Mouse (Mus musculus) liver, embryonic 15.5 days (tissue): ENCODE data around the gene Ifrd1. TPM values are rescaled to one million over a fixed set of nuclear protein-coding genes. Genes with fewer than 3 reads are reported as not detected.

Experiments
- ATAC-seq: fragments of 200-750 bp; cut with Nextera tagmentation; 2 replicates; pipeline ENCODE4 v1.8.0; 2017; ENCODE audit warnings: moderate number of reproducible peaks, mild to moderate bottlenecking, moderate library complexity; ENCODE audit not compliant: insufficient read depth
- H3K27ac ChIP-seq: fragments of 300-500 bp; sonication (generic); replicated peaks from 2 replicates; pipeline ENCODE4 v1.5.1; 2015; ENCODE audit warnings: mild to moderate bottlenecking, inconsistent platforms
- H3K27me3 ChIP-seq: fragments of 300-500 bp; sonication (generic); 2 replicates; pipeline ENCODE4 v1.6.1; 2015; ENCODE audit warnings: mild to moderate bottlenecking, inconsistent platforms
- H3K36me3 ChIP-seq: fragments of 300-500 bp; sonication (generic); replicated peaks from 2 replicates; pipeline ENCODE4 v1.6.1; 2015; ENCODE audit warnings: moderate library complexity, mild to moderate bottlenecking, inconsistent platforms
- H3K4me1 ChIP-seq: fragments of 300-500 bp; sonication (generic); replicated peaks from 2 replicates; pipeline ENCODE4 v1.6.1; 2015; ENCODE audit warnings: inconsistent platforms
- H3K4me2 ChIP-seq: fragments of 300-500 bp; sonication (generic); 2 replicates; pipeline ENCODE4 v1.6.1; 2015; ENCODE audit warnings: moderate library complexity, mild to moderate bottlenecking, inconsistent platforms
- H3K4me3 ChIP-seq: fragments of 300-500 bp; sonication (generic); replicated peaks from 2 replicates; pipeline ENCODE4 v1.5.1; 2015; ENCODE audit warnings: mild to moderate bottlenecking, inconsistent platforms
- H3K9ac ChIP-seq: fragments of 300-500 bp; sonication (generic); 2 replicates; pipeline ENCODE4 v1.6.1; 2015; ENCODE audit warnings: moderate library complexity, mild to moderate bottlenecking, inconsistent platforms
- H3K9me3 ChIP-seq: fragments of 300-500 bp; sonication (generic); replicated peaks from 2 replicates; pipeline ENCODE4 v1.6.1; 2016; ENCODE audit warnings: inconsistent platforms
- WGBS: fragments of 180-500 bp; shearing (Covaris S2); methylation state at CpG from one replicate; pipeline ENCODE4 v1.1.7; 2015; ENCODE audit warnings: mixed read lengths; ENCODE audit not compliant: insufficient replicate concordance; 5-methylcytosine and 5-hydroxymethylcytosine counted together
- polyA plus RNA-seq: library from polyadenylated mRNA; unstranded; fragments of >200 nt; fragmentation: Nextera tagmentation; extraction: Ambion mirVana; gene quantifications from 2 replicates; pipeline ENCODE4 v1.2.1, GENCODE M21; 2015

The Ifrd1 gene
- polyA plus RNA-seq: 38.4 and 43.8 TPM in 2 replicates

DNA sequence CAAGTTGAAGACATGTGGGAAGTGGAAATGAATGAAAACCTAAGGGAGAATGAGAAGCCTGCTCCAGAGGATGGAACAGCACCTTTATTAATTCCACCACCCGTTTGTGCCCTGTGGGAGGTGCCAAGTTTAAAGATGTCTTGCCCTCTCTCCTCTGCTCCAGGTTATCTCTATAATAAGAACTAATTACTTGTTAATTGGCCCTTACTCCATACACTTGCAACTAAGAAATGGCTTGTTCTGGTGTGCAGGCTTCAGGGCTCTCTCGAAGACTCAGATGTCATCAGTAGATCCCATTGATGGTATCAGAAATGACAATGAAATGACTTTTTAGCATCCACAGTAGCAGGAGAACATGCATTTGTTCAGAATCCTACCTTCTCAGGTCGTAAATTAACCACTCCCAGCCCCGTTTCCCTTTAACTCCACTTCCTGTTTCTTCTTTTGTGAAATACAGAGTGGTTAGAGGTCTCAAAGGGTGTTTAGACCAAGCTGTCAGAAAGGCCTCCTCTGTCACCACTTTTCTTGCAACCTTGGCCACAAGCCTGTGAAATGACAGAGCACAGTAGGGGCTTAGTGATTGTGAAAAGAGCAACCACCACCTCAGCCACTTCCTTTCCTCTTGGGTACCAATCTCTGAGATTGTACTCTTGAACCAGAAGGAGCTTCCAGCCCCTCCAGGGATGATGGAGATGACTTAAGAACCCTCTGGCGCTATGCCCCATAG lies at the start of gene Ifrd1:
Ifrd1 (minus strand) TSS at position 51 of the 727 bp plus-strand sequence.
- Histone ChIP-seq H3K27ac (no peak within 1 kb of the TSS), H3K27me3 (no peaks in the 10 kb centered on the region), H3K4me2 (peak within 1 kb of the TSS; percentile 36), H3K4me1 (peaks cover 29% of the 10 kb centered on the region), H3K36me3 (no peaks in the 10 kb centered on the region), H3K4me3 (no peak within 1 kb of the TSS), H3K9ac (no peak within 1 kb of the TSS), H3K9me3 (no peaks in the 10 kb centered on the region)
- 41% methylated on average over 5 of the region's 5 CpGs for WGBS
- ATAC-seq: peak; percentile 56

DNA sequence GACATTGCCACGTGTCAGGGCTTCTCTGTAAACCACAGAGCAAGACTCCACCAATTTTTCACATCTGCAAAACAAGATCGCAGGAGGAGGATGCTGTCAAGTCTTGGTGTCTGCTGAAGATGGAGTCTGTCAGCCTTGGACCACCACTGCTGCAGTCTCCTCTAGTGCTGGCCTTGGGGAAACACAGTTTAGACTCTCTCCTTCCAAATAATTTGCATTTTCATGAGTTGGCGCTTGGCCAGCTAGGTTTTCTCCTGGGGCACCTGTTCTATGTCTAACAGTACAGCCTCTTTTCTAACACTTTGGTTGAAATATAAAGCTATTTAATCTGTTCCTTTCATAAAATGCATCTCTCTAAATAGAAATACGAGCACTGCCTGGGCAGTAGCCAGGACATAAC lies 38.2 kb upstream of the Ifrd1 start:
- Histone ChIP-seq H3K4me1 (no peaks in the 10 kb centered on the region), H3K9ac (no peak overlapping the region), H3K4me3 (no peak overlapping the region), H3K4me2 (no peak overlapping the region), H3K27ac (no peak overlapping the region), H3K9me3 (no peaks in the 10 kb centered on the region), H3K27me3 (no peaks in the 10 kb centered on the region), H3K36me3 (no peaks in the 10 kb centered on the region)
- ATAC-seq: no peak
- WGBS: 49% methylated on average over 4 of the region's 4 CpGs

DNA sequence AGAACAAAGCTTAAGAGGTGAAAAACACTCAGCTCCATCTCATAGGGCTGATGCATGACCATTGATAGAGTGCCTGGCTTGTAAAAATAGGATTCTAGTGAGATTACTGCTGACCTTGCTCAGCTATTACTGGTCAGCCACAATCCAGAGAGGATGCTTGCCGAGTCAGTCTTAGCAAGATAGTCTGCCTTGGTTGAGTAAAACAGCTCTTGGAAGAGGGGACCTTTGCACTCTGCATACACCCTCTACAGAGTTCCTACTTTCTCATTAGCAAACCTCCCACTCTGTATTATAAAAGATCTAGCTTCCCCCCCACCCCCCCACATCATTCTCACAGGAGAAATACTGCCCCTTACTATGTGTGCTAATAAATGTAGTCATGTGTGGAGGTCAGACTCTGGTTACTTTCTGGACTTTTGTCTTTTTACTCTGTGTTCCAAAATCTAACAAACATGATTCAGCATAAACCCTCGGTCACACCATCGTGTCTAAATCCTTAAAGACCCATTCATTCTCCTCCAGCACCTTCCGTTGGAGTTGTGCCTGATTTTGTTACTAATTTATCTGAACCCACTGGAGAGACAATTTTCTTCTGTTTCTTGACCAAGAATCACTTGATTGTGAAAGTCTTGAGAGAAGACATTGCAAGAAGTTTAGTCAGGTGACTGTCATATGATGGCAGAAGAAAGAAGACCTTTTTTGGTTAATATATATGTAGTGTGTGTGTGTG lies 32.5 kb upstream of the Ifrd1 start:
- no peak overlapping the region for H3K9ac ChIP-seq
- no peak overlapping the region for H3K4me3 ChIP-seq
- no peak overlapping the region for H3K4me2 ChIP-seq
- no peaks in the 10 kb centered on the region for H3K9me3 ChIP-seq
- WGBS: 68% methylated on average over 4 of the region's 4 CpGs
- H3K27ac ChIP-seq: no peak overlapping the region
- no peaks in the 10 kb centered on the region for H3K36me3 ChIP-seq
- no peak for ATAC-seq
- H3K4me1 ChIP-seq: no peaks in the 10 kb centered on the region
- no peaks in the 10 kb centered on the region for H3K27me3 ChIP-seq

DNA sequence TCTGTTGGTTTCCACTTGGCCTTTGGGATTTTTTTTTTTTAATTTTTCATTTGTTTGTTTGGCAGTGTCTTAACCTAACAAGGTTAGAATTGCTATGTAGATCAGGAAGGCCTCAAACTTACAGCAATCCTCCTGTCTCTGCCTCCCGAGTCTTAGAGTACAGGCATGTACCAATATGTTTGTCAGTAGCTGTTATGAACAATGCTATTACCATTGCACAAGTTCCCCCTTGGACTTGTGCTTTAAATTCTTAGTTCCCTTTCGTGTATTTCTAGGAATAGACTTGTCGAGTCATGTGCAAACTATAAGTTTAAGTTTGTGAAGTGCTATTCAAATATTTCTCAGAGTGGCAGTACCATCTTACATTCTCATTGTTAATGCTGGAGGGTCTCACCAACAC lies 29.3 kb upstream of the Ifrd1 start:
- Histone ChIP-seq H3K27me3 (no peaks in the 10 kb centered on the region), H3K9ac (no peak overlapping the region), H3K4me1 (no peaks in the 10 kb centered on the region), H3K4me2 (no peak overlapping the region), H3K4me3 (no peak overlapping the region), H3K36me3 (no peaks in the 10 kb centered on the region), H3K27ac (no peak overlapping the region), H3K9me3 (no peaks in the 10 kb centered on the region)
- ATAC-seq: no peak
- 38% methylated on average over 3 of the region's 3 CpGs for WGBS

DNA sequence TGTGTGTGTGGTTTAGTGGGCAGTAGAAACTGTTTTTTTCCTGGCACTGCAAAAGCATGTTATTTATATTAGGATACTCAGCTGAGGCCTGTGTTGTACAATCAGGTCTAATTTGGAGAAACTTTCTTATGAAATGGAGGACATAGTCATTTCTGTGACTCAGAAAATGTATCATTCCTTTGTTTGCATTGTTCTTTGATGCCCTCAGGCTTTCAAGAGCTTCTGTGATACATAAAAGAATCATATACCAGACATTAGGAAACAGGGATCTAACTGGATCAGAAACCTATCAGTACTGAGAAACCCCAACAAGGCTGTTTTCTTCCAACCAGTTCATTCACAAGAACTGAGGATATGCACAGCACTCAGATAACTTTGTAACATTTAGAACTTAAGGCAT lies 26.6 kb upstream of the Ifrd1 start:
- no peaks in the 10 kb centered on the region for H3K4me1 ChIP-seq
- no peak overlapping the region for H3K27ac ChIP-seq
- H3K9ac ChIP-seq: no peak overlapping the region
- ATAC-seq: no peak
- no peak overlapping the region for H3K4me3 ChIP-seq
- no peaks in the 10 kb centered on the region for H3K27me3 ChIP-seq
- no peaks in the 10 kb centered on the region for H3K36me3 ChIP-seq
- H3K4me2 ChIP-seq: no peak overlapping the region
- H3K9me3 ChIP-seq: no peaks in the 10 kb centered on the region

DNA sequence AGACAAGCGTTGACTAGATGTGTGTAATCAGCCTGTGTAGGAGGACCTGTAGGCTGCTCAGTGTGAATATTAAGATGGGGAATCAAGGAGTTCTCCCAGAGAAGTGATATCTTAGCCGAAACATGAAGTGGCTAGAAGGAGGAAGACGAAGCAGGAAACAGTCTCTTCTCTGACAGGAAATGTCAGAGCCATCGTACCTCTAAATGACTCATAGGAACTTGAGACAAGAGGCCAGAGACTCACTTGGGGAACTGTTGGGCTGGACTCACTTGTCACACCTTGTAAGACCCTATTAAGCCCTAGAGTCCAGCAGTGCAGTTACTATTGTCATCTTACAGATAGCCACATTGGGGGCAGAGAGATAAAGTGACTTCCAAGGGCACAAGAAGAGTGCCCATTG lies 25.0 kb upstream of the Ifrd1 start:
- no peak overlapping the region for H3K9ac ChIP-seq
- H3K9me3 ChIP-seq: no peaks in the 10 kb centered on the region
- no peaks in the 10 kb centered on the region for H3K27me3 ChIP-seq
- H3K36me3 ChIP-seq: no peaks in the 10 kb centered on the region
- 32% methylated on average over 4 of the region's 4 CpGs for WGBS
- no peak overlapping the region for H3K27ac ChIP-seq
- no peak overlapping the region for H3K4me3 ChIP-seq
- no peak overlapping the region for H3K4me2 ChIP-seq
- no peaks in the 10 kb centered on the region for H3K4me1 ChIP-seq
- no peak for ATAC-seq

DNA sequence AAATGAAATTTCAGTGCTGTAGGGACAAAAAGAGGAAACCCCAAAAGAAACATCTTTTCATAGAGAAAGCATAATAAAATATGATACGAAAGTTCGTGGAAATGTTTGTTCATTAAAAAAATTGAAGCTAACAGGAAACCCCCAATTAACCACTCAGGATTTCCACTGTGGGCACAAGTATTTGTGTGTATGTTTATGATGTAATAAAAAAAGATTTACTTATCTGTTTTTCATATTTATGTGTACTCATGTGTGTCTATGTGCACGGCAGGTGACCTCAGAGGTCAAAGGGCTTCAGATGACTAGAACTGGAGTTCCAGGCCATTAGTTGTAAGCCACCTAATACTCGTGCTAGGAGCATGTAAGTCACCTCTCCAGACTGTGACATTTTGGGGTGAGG lies 24.4 kb upstream of the Ifrd1 start:
- 63% methylated on average over 4 of the region's 4 CpGs for WGBS
- no peak for ATAC-seq
- H3K36me3 ChIP-seq: no peaks in the 10 kb centered on the region
- H3K4me2 ChIP-seq: no peak overlapping the region
- no peaks in the 10 kb centered on the region for H3K9me3 ChIP-seq
- H3K27ac ChIP-seq: no peak overlapping the region
- H3K27me3 ChIP-seq: no peaks in the 10 kb centered on the region
- H3K9ac ChIP-seq: no peak overlapping the region
- no peaks in the 10 kb centered on the region for H3K4me1 ChIP-seq
- no peak overlapping the region for H3K4me3 ChIP-seq

DNA sequence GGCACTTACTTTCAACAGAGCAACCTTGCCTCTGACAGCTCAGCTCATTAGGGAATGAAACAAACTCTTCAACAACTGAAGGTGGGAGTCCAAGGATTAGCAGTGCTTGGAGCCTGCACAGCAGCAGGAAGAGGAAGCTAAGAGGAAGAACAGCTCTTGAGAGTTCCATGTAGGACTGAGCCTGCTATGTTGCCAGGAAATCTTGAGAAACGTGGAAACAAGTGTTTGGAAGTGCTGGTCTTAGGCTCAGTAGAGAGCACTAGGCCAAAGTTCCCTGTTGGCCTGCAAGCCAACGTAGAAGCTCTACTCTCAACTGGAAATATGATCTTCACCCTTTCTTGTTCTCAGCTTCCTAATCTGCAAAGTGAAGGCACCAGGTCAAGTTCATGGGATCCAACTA lies 20.0 kb upstream of the Ifrd1 start:
- Histone ChIP-seq H3K9ac (no peak overlapping the region), H3K4me1 (no peaks in the 10 kb centered on the region), H3K36me3 (no peaks in the 10 kb centered on the region), H3K4me3 (no peak overlapping the region), H3K9me3 (no peaks in the 10 kb centered on the region), H3K4me2 (no peak overlapping the region), H3K27me3 (no peaks in the 10 kb centered on the region), H3K27ac (no peak overlapping the region)
- ATAC-seq: no peak
- 45% methylated on average over 2 of the region's 2 CpGs for WGBS

DNA sequence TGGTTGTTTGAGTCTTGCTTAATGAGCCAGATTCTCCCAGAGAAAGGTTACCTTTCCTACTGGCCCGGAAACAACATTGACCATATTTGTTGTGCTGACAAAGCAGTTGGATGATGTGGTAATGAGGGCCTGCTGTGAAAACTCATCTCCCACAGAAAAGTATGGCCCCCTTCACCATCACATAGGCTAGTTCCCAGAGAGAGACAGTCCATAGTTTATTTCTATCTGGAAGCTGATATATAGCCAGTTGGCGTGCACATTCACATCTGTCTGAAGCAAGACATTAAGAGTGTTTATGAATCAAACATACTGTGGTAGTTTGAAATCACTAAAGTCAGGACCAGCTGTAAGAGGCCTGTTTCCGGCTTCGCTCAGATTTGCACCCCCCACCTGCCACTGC lies 15.4 kb upstream of the Ifrd1 start:
- H3K27me3 ChIP-seq: no peaks in the 10 kb centered on the region
- no peak for ATAC-seq
- WGBS: 76% methylated on average over 4 of the region's 4 CpGs
- no peaks in the 10 kb centered on the region for H3K4me1 ChIP-seq
- H3K4me3 ChIP-seq: no peak overlapping the region
- no peak overlapping the region for H3K27ac ChIP-seq
- H3K9ac ChIP-seq: no peak overlapping the region
- no peaks in the 10 kb centered on the region for H3K36me3 ChIP-seq
- H3K9me3 ChIP-seq: no peaks in the 10 kb centered on the region
- H3K4me2 ChIP-seq: no peak overlapping the region

DNA sequence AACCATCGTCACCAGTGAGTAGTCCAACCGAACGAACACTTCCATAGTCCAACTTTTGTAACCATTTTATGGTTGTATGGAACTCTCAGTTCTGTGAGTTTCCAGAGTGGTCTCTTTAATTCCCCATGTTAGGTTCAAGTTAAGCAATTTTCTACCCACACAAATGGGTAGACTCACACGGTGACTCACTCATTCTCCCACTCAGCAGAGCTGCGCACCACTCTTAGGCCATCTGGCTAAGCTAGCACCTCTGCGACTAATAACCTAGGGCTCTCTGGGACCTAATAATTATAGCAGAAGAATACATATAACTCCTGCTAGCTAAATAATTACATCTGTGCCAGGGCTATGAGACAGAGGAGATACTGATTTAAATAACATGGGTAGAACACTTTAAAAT lies 14.7 kb upstream of the Ifrd1 start:
- WGBS: 74% methylated on average over 6 of the region's 6 CpGs
- Histone ChIP-seq H3K36me3 (no peaks in the 10 kb centered on the region), H3K27me3 (no peaks in the 10 kb centered on the region), H3K4me2 (no peak overlapping the region), H3K4me1 (no peaks in the 10 kb centered on the region), H3K27ac (no peak overlapping the region), H3K9me3 (no peaks in the 10 kb centered on the region), H3K9ac (no peak overlapping the region), H3K4me3 (no peak overlapping the region)
- no peak for ATAC-seq

DNA sequence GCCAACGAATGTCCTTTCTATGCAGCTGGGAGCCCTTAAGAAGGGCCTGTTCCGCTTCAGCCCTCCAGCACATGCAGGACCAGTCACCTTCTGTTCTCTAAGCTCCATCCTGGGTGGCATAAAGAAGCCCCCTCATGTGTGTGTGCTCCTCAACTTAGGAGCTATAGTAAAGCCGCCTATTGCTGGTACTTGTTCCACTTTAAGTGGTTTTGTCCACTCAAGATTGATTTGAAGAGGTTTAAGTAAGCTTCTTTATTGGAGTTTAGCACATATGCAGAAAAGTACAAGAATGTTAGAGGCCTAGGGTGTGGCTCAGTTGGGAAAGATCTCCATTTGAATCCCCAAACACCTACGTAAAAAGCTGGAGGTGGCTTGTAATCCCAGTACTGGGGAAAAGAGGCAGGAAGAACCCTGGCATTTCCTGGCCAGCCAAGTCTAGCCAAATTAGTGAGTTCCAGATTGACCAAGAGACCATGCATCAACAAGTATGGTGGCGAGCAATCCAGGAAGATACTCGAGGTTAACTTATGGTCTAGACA lies 10.2 kb upstream of the Ifrd1 start:
- WGBS: 56% methylated on average over 6 of the region's 6 CpGs
- no peak for ATAC-seq
- Histone ChIP-seq H3K4me2 (no peak overlapping the region), H3K9ac (no peak overlapping the region), H3K4me3 (no peak overlapping the region), H3K36me3 (no peaks in the 10 kb centered on the region), H3K27ac (no peak overlapping the region), H3K9me3 (no peaks in the 10 kb centered on the region), H3K4me1 (no peaks in the 10 kb centered on the region), H3K27me3 (no peaks in the 10 kb centered on the region)
